In the genomic region with DNA sequence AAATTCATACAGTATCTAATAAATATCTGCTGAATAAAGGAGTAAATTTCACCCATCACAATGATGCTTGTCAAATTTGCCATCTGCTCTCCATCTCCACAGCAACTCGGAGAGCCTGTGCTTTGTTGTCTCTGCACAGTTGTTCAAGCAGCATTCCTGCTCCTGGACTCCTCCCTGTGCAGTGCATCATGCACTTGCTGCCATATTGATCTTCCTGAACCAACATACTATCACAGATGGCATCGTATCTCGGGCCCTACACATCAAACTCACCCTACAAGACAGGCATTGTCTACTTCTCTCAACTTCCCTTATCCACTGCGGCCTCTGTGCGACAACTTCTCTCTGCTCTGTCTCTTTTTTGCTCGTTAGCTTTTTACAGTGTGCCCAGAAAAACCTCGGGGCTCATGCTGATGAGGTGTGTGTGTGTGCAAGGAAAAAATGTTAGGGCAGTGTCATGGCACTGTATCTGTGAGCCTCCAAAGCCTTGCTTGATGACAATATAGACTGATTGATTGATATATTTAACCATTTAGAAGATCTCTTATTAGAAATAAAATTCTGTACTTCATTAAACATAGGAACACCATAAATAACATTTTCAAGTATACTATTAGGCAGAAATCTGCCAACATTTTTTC, we compare ENCODE assay signal across 17 mouse cellular contexts. TPM values are rescaled to one million over a fixed set of nuclear protein-coding genes. Genes with fewer than 3 reads are reported as not detected.
DNase-seq lines count a peak whose midpoint lies in the region; ATAC-seq and TF ChIP-seq lines count a peak whose summit lies in the region.
"Had no signal": no experiment of that assay in that cellular context is flagged by ENCODE, and none has a peak within 500 bp of the region (broad histone marks: within the 10 kb centered on the region; RNA-seq: fewer than 3 reads in every experiment).

No protein-coding gene starts in this region.

- peaks cover 41% of the 10 kb centered on the region for H3K4me1 ChIP-seq in forebrain, embryonic 13.5 days
- peaks cover 26% of the 10 kb centered on the region for H3K4me1 ChIP-seq in midbrain, embryonic 16.5 days (ENCODE audit: control insufficient read depth, insufficient read depth, low read length)
- no peaks in the 10 kb centered on the region for H3K4me1 ChIP-seq in cerebellum, adult 2 months (ENCODE audit: control insufficient read depth, insufficient read depth, low read length)

- intact Hi-C loops in gastrocnemius, postnatal 14 days (cut with DNase I; ENCODE audit: low total_unique reads): no loop called here

- TF ChIP-seq CTCF in brain, embryonic 14.5 days (IDR thresholded peaks at IDR 0.05; ENCODE audit: borderline replicate concordance, extremely low read depth, insufficient read depth, insufficient read length): no peak
- no peak for TF ChIP-seq CTCF in layer of hippocampus, adult 2 months (conservative IDR thresholded peaks at IDR 0.05)
- no peak for TF ChIP-seq CTCF in cerebellum, adult 2 months (IDR thresholded peaks at IDR 0.05; ENCODE audit: borderline replicate concordance, insufficient read depth, low read depth, low read length)

- H3K9me3 ChIP-seq in forebrain, embryonic 13.5 days (replicated peaks): 0 out of 2 replicates have a peak, but pooled peaks cover 5% of the 10 kb centered on the region
- no peaks in the 10 kb centered on the region for H3K9me3 ChIP-seq in midbrain, embryonic 16.5 days (replicated peaks; ENCODE audit: control insufficient read depth, low read length, poor library complexity, severe bottlenecking)

- H3K27ac ChIP-seq in forebrain, embryonic 13.5 days: peak overlapping the region; percentile 86
- H3K27ac ChIP-seq in layer of hippocampus, adult 2 months: peak overlapping the region; percentile 84
- H3K27ac ChIP-seq in midbrain, embryonic 16.5 days (ENCODE audit: low read length): peak overlapping the region; percentile 72
- no peak overlapping the region for H3K27ac ChIP-seq in cerebellum, adult 2 months (ENCODE audit: insufficient read depth, low read length)
- H3K27ac ChIP-seq: left cerebral cortex, adult 2 months had no signal

- ATAC-seq in forebrain, embryonic 13.5 days: peak; percentile 68
- 0 out of 2 replicates have a peak, but pooled peaks have one; percentile 44 for ATAC-seq in midbrain, embryonic 16.5 days

- 26% methylated on average over 7 of the region's 7 CpGs for WGBS in forebrain, embryonic 13.5 days
- WGBS in midbrain, embryonic 16.5 days: 26% methylated on average over 7 of the region's 7 CpGs
- 21% methylated on average over 7 of the region's 7 CpGs for WGBS in cerebellum, adult 2 months

- H3K4me3 ChIP-seq in forebrain, embryonic 13.5 days: no peak overlapping the region
- no peak overlapping the region for H3K4me3 ChIP-seq in layer of hippocampus, adult 2 months
- no peak overlapping the region for H3K4me3 ChIP-seq in midbrain, embryonic 16.5 days (ENCODE audit: low read depth, low read length)
- H3K4me3 ChIP-seq in cerebellum, adult 2 months (replicated peaks; ENCODE audit: insufficient read depth, low read depth, low read length): no peak overlapping the region
- H3K4me3 ChIP-seq: erythroblast, embryonic 14.5 days; left cerebral cortex, adult 2 months had no signal

- peak; percentile 85 for DNase-seq in brain, embryonic 14.5 days (ENCODE audit: low read depth)
- DNase-seq in layer of hippocampus, adult 2 months (ENCODE audit: low spot score in 2 of 2): peak; percentile 21 to 47
- no peak for DNase-seq in cerebellum, adult 2 months
- DNase-seq in gastrocnemius, postnatal 14 days: no peak
- no peak for DNase-seq in lung, postnatal 14 days
- DNase-seq: adrenal gland, postnatal 25 days; cerebellum, adult 9-11 months; gastrocnemius, postnatal 10 days; kidney, adult 2 months; lung, postnatal 4 days; thymus, adult 18-20 months had no signal

- H3K4me2 ChIP-seq in forebrain, embryonic 13.5 days: peak overlapping the region; percentile 22; the same call in 1 of the 2 replicates
- no peak overlapping the region for H3K4me2 ChIP-seq in midbrain, embryonic 16.5 days (ENCODE audit: low read length)
- H3K4me2 ChIP-seq: liver, embryonic 11.5 days had no signal

- H3K9ac ChIP-seq in forebrain, embryonic 13.5 days: peak overlapping the region; percentile 31; the same call in 1 of the 2 replicates
- H3K9ac ChIP-seq in midbrain, embryonic 16.5 days (ENCODE audit: low read depth, low read length): no peak overlapping the region

- TF ChIP-seq POLR2A in brain, embryonic 14.5 days (IDR thresholded peaks at IDR 0.05; ENCODE audit: borderline replicate concordance, extremely low read depth, insufficient read depth, insufficient read length, poor library complexity, severe bottlenecking): no peak
- no peak for TF ChIP-seq POLR2A in cerebellum, adult 2 months (IDR thresholded peaks at IDR 0.05; ENCODE audit: borderline replicate concordance, insufficient read depth, low read length)

- no peaks in the 10 kb centered on the region for H3K27me3 ChIP-seq in forebrain, embryonic 13.5 days
- H3K27me3 ChIP-seq in midbrain, embryonic 16.5 days (ENCODE audit: control insufficient read depth, insufficient read depth, low read depth, low read length): no peaks in the 10 kb centered on the region
- no peaks in the 10 kb centered on the region for H3K27me3 ChIP-seq in cerebellum, adult 2 months (ENCODE audit: control insufficient read depth, insufficient read depth, low read length)
- H3K27me3 ChIP-seq: CH12.LX had no signal

- 0 out of 2 replicates have a peak, but pooled peaks cover 4% of the 10 kb centered on the region for H3K36me3 ChIP-seq in forebrain, embryonic 13.5 days (ENCODE audit: poor library complexity, severe bottlenecking)
- no peaks in the 10 kb centered on the region for H3K36me3 ChIP-seq in midbrain, embryonic 16.5 days (ENCODE audit: control insufficient read depth, insufficient read depth, low read length)

RNA-seq across cellular contexts. Expression of a gene that starts 11.7 kb away (rescaled TPM):
- 25.2 and 28.5 TPM in 2 replicates for polyA plus RNA-seq in brain, embryonic 14.5 days (2012; rRNA removed)
- 40.9 and 44.3 TPM in 2 replicates for polyA plus RNA-seq in forebrain, embryonic 13.5 days (2015; fragmentation: Nextera tagmentation; extraction: Ambion mirVana)
- 10 to 100 TPM; 24.8 to 28.4 TPM for total RNA-seq in layer of hippocampus, adult 2 months (2021)
- polyA plus RNA-seq in midbrain, embryonic 16.5 days (2015; fragmentation: Nextera tagmentation; extraction: Ambion mirVana): 29.8 and 32.0 TPM in 2 replicates
- 5.2 and 5.6 TPM in 2 replicates for polyA plus RNA-seq in cerebellum, adult 2 months (2012; rRNA removed)
- total RNA-seq in gastrocnemius, postnatal 14 days (2021): 10 to 100 TPM in 1 of 2 experiments, 1 to 10 TPM in 1; 9.5 to 12.6 TPM

Comparison
In these comparisons a context has a peak if more than half of its experiments do, and no peak if none do; other contexts are left out.
1. DNase-seq: peak in brain, embryonic 14.5 days (single experiment) and layer of hippocampus, adult 2 months (2 of 2); none in cerebellum, adult 2 months (0 of 2), gastrocnemius, postnatal 14 days (single experiment) and lung, postnatal 14 days (single experiment).